Comparison of ENCODE assay signal across 8 mouse cellular contexts in the genomic region with DNA sequence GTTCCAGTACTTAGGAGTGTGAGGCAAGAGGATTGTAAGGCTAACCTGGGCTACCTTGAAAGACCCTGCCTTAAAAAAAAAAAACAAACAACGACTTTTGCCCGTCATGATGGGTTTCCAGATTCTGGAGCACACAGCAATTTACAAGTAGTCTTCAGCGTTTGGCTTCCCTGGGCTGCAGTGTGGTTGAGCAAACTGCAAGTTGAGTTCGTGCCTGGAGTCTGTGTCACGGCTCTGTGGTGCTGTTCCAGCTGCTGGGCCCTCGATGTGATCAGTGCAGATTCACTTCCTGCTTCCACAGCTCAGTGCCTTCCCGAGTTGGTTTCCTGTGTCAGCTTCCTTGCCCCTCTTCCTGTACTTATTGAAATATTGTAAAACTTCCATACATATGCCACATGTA. TPM values are rescaled to one million over a fixed set of nuclear protein-coding genes. Genes with fewer than 3 reads are reported as not detected.
A peak's percentile ranks its signal among the peaks of the same experiment; 100 is the strongest.
DNase-seq lines count a peak whose midpoint lies in the region; ATAC-seq and TF ChIP-seq lines count a peak whose summit lies in the region.

No protein-coding gene starts in this region.

- TF ChIP-seq CTCF in midbrain, postnatal 0 days (IDR thresholded peaks at IDR 0.05), result no peak

- no peaks in the 10 kb centered on the region for H3K9me3 ChIP-seq in heart, embryonic 11.5 days (replicated peaks; ENCODE audit: control insufficient read depth, low read length)
- H3K9me3 ChIP-seq in midbrain, postnatal 0 days (ENCODE audit: low read length), result no peaks in the 10 kb centered on the region

- peak overlapping the region; percentile 54 for H3K27ac ChIP-seq in heart, embryonic 11.5 days (ENCODE audit: low read depth, low read length)
- 0 out of 2 replicates have a peak overlapping the region, but pooled peaks have one; percentile 20 for H3K27ac ChIP-seq in midbrain, postnatal 0 days (ENCODE audit: low read depth, low read length)

- no peak for ATAC-seq in heart, embryonic 11.5 days (replicated peaks; ENCODE audit: insufficient number of reproducible peaks, low FRiP score, low TSS enrichment)
- ATAC-seq in midbrain, postnatal 0 days (ENCODE audit: low FRiP score), result no peak

- H3K4me2 ChIP-seq in heart, embryonic 11.5 days, result no peak overlapping the region
- H3K4me2 ChIP-seq in midbrain, postnatal 0 days (ENCODE audit: low read depth, low read length, poor library complexity, severe bottlenecking), result no peak overlapping the region

- WGBS in heart, embryonic 11.5 days (ENCODE audit: insufficient replicate concordance), result 50% methylated on average over 7 of the region's 7 CpGs
- 75% methylated on average over 7 of the region's 7 CpGs for WGBS in midbrain, postnatal 0 days

- no peak overlapping the region for H3K9ac ChIP-seq in heart, embryonic 11.5 days (ENCODE audit: low read depth, low read length)
- no peak overlapping the region for H3K9ac ChIP-seq in midbrain, postnatal 0 days (replicated peaks; ENCODE audit: low read length, poor library complexity, severe bottlenecking)

- no peak overlapping the region for H3K4me3 ChIP-seq in heart, embryonic 11.5 days (ENCODE audit: low read depth, low read length)
- H3K4me3 ChIP-seq in midbrain, postnatal 0 days (ENCODE audit: low read depth, low read length), result no peak overlapping the region

- H3K36me3 ChIP-seq in heart, embryonic 11.5 days (ENCODE audit: control insufficient read depth, insufficient read depth, low read length), result peaks cover 6% of the 10 kb centered on the region; the same call in 1 of the 2 replicates
- peaks cover 4% of the 10 kb centered on the region; the same call in 1 of the 2 replicates for H3K36me3 ChIP-seq in midbrain, postnatal 0 days (ENCODE audit: insufficient read depth, low read length)

- H3K27me3 ChIP-seq in heart, embryonic 11.5 days (ENCODE audit: control insufficient read depth, insufficient read depth, low read length), result no peaks in the 10 kb centered on the region
- H3K27me3 ChIP-seq in midbrain, postnatal 0 days (ENCODE audit: insufficient read depth, low read length), result no peaks in the 10 kb centered on the region

- H3K4me1 ChIP-seq in heart, embryonic 11.5 days (ENCODE audit: control insufficient read depth, insufficient read depth, low read length), result 0 out of 2 replicates have a peak, but pooled peaks cover 5% of the 10 kb centered on the region
- H3K4me1 ChIP-seq in midbrain, postnatal 0 days (ENCODE audit: insufficient read depth, low read length), result no peaks in the 10 kb centered on the region

- DNase-seq in spleen, postnatal 36 days (ENCODE audit: low spot score in 2 of 2), result peak; percentile 17 to 27
- no peak for DNase-seq in spleen, postnatal 14 days (ENCODE audit: low spot score in 2 of 2)
- DNase-seq in kidney, postnatal 4 days, result peak; percentile 47 to 64
- peak; percentile 23 for DNase-seq in midbrain, postnatal 0 days (ENCODE audit: low spot score)
- DNase-seq in thymus, postnatal 14 days, result no peak
- no peak for DNase-seq in frontal cortex, postnatal 14 days (ENCODE audit: low spot score in 2 of 2)
- no peak for DNase-seq in frontal cortex, postnatal 36 days (ENCODE audit: low spot score in 2 of 2)

RNA-seq across cellular contexts. Expression of a gene that starts 52.3 kb away (rescaled TPM):
- 16.3 and 19.5 TPM in 2 replicates for polyA plus RNA-seq in heart, embryonic 11.5 days (2014; fragmentation: Nextera tagmentation; extraction: Ambion mirVana)
- total RNA-seq in midbrain, postnatal 0 days (2014; rRNA removed), result 21.1 and 27.0 TPM in 2 replicates
- polyA plus RNA-seq in midbrain, postnatal 0 days (2015; fragmentation: Nextera tagmentation; extraction: Ambion mirVana), result 9.9 and 11.1 TPM in 2 replicates

RNA-seq across cellular contexts. Expression of a gene that starts 56.1 kb away (rescaled TPM):
- polyA plus RNA-seq in heart, embryonic 11.5 days (2014; fragmentation: Nextera tagmentation; extraction: Ambion mirVana), result 68.1 and 83.7 TPM in 2 replicates
- 84.3 and 88.2 TPM in 2 replicates for total RNA-seq in midbrain, postnatal 0 days (2014; rRNA removed)
- polyA plus RNA-seq in midbrain, postnatal 0 days (2015; fragmentation: Nextera tagmentation; extraction: Ambion mirVana), result 78.6 and 82.1 TPM in 2 replicates

Comparison
In these comparisons a context has a peak if more than half of its experiments do, and no peak if none do; other contexts are left out.
1. DNase-seq: peak in spleen, postnatal 36 days (2 of 2), kidney, postnatal 4 days (2 of 2) and midbrain, postnatal 0 days (single experiment); none in spleen, postnatal 14 days (0 of 2), thymus, postnatal 14 days (single experiment), frontal cortex, postnatal 14 days (0 of 2) and frontal cortex, postnatal 36 days (0 of 2).